Mouse (Mus musculus) cerebellum, adult (tissue): ENCODE results near the gene Rabep2.

Experiments
- ATAC-seq: cut with Nextera tagmentation; 2 replicates; pipeline ENCODE4 v1.9.2; 2017; ENCODE audit warnings: mild to moderate bottlenecking, moderate library complexity, mixed read lengths; ENCODE audit not compliant: insufficient number of reproducible peaks, low FRiP score, low TSS enrichment

The Rabep2 gene

GRCm38 (mm10) chr7:126461626-126462025, 33.1 kb downstream of the Rabep2 start:
- ATAC-seq, result no peak

GRCm38 (mm10) chr7:126463004-126463403, 34.4 kb downstream of the Rabep2 start, which contains the start of gene Atp2a1:
Gene Atp2a1, minus strand, starts transcription at chr7:126463108.
- no peak for ATAC-seq

GRCm38 (mm10) chr7:126463547-126463946, 35.0 kb downstream of the Rabep2 start:
- no peak for ATAC-seq

GRCm38 (mm10) chr7:126464121-126464520, 35.6 kb downstream of the Rabep2 start:
- ATAC-seq, result no peak

GRCm38 (mm10) chr7:126464836-126465235, 36.3 kb downstream of the Rabep2 start:
- no peak for ATAC-seq

GRCm38 (mm10) chr7:126465246-126466030, 36.9 kb downstream of the Rabep2 start:
- no peak for ATAC-seq

GRCm38 (mm10) chr7:126466116-126466515, 37.6 kb downstream of the Rabep2 start:
- ATAC-seq, result no peak

- no peak for ATAC-seq
These were observed 38.1 kb downstream of the Rabep2 start for GRCm38 (mm10) chr7:126466707-126467106.

GRCm38 (mm10) chr7:126467271-126467670, 38.7 kb downstream of the Rabep2 start:
- ATAC-seq, result no peak

GRCm38 (mm10) chr7:126467834-126468627, 39.5 kb downstream of the Rabep2 start:
- ATAC-seq, result no peak

- no peak for ATAC-seq
These were observed 41.5 kb downstream of the Rabep2 start for GRCm38 (mm10) chr7:126470077-126470476.

- no peak for ATAC-seq
These were observed 42.8 kb downstream of the Rabep2 start for GRCm38 (mm10) chr7:126471361-126471760.

GRCm38 (mm10) chr7:126471853-126472252, 43.3 kb downstream of the Rabep2 start:
- no peak for ATAC-seq

- no peak for ATAC-seq
These were observed 43.7 kb downstream of the Rabep2 start for GRCm38 (mm10) chr7:126472306-126472705.

GRCm38 (mm10) chr7:126472713-126473112, 44.2 kb downstream of the Rabep2 start:
- no peak for ATAC-seq

GRCm38 (mm10) chr7:126473470-126474086, 45.0 kb downstream of the Rabep2 start:
- ATAC-seq, result no peak

GRCm38 (mm10) chr7:126474486-126474955, 46.0 kb downstream of the Rabep2 start:
- ATAC-seq, result no peak; the same call in 1 of the 2 replicates

GRCm38 (mm10) chr7:126474993-126475581, 46.5 kb downstream of the Rabep2 start, which contains the start of gene Sh2b1:
Gene Sh2b1, minus strand, starts transcription at chr7:126475424.
- peak; percentile 82; the same call in 1 of the 2 replicates for ATAC-seq

GRCm38 (mm10) chr7:126481699-126482098, 53.1 kb downstream of the Rabep2 start:
- no peak for ATAC-seq

- ATAC-seq, result peak; percentile 82
These were observed 53.9 kb downstream of the Rabep2 start for GRCm38 (mm10) chr7:126482392-126482871.
